Mouse (Mus musculus): ENCODE results near the gene Casc3.
"Not testable (repeated sequence)": the region's sequence is repeated elsewhere in the genome, so short reads cannot be mapped to it uniquely, and the experiment has no call there.

Gene Casc3

DNA sequence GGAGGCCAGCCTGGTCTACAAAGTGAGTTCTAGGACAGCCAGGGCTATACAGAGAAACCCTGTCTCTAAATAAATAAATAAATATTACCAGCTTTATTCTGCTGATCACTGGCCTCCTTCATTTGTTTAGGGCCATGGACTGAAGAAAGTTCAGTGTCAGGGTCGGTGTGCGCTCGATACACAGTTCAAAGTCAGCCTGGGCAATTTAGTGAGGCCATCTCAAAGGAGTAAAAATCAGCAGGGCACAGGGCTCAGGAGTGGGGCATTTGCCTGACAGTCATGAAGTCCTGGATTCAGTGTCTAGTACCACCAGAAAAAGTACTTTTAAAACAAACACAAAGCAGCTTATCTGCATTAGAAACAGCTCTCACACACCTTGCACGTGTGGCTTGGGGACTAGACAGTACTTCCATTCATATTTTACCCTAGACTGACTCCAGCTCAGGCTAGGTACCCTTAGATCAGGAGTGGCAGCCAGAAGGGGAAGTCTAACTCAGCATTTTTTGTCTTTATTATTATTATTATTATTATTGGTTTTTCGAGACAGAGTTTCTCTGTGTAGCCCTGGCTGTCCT lies 14.0 kb upstream of the Casc3 start:
- DNase-seq = no peak

- DNase-seq = no peak
These were observed 13.3 kb upstream of the Casc3 start for GRCm38 (mm10) chr11:98791448-98791847.

- DNase-seq = no peak
These were observed 12.6 kb upstream of the Casc3 start for GRCm38 (mm10) chr11:98792081-98792480.

- DNase-seq = peak; percentile 83 to 85
These were observed 10.2 kb upstream of the Casc3 start for GRCm38 (mm10) chr11:98794469-98795014.

DNA sequence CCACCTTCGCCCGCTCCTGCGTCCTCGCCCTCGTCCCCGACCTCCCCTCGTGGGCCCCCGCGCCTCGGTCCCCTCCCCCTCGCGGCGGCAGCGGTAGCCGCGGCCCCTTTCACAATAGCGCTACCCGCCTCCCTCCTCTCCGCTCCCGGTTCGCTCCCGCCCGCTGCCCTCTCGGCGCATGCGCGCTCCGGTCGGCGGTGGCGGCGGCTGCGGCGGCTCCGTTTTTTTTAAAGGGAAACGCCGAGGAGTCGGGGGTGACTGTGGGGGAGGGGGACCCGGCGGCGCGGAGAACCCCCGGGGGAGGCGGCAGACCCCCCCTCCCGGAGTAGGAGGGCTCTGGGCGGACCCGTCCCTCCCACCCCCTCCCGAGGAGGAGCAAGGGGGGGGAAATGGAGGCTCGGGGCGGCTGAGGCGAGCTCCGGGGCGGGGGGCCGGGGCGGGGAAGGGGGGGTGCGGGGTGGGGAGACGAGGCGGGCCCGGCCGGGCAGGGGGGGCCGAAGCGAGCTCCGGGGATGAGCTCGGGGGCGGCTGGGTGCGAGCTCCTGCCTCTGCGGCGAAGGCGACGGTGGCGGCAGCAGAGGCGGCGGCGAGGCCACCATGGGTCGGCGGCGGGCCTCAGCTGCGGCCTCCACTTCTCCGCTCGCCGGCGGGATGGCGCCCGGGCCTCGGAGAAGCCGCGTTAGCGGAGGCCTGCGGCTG lies 9.5 kb upstream of the Casc3 start, which contains the start of gene Msl1:
Msl1 (plus strand) TSS at position 502 of the 699 bp plus-strand sequence.
- DNase-seq = peak; percentile 89 to 91

- DNase-seq = peak in 1 of 2 experiments; percentile 62
These were observed 8.8 kb upstream of the Casc3 start for GRCm38 (mm10) chr11:98795714-98796514.

GRCm38 (mm10) chr11:98796515-98797216 lies 8.0 kb upstream of the Casc3 start:
- peak in 1 of 2 experiments; percentile 50 for DNase-seq

DNA sequence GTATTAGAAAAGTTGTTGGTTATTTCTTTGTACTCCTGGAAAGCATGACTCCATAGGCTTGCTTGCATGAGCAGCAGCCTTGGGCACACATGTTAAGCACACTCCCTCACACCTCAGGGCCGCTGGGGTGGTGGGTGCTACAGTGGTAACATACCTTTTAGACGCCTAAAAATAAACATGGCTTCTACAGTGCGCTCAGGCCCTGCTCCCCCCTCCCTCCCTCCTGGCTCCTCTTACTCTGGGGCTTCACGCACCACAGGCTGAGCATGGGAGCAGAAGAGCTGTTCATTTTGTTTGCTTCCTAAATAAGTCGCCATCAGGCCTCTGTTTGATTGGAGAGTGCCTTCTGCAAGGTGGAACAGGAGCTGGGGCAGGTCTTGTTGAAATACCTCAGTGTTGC lies 7.4 kb upstream of the Casc3 start:
- DNase-seq = peak in 1 of 2 experiments; percentile 26

DNA sequence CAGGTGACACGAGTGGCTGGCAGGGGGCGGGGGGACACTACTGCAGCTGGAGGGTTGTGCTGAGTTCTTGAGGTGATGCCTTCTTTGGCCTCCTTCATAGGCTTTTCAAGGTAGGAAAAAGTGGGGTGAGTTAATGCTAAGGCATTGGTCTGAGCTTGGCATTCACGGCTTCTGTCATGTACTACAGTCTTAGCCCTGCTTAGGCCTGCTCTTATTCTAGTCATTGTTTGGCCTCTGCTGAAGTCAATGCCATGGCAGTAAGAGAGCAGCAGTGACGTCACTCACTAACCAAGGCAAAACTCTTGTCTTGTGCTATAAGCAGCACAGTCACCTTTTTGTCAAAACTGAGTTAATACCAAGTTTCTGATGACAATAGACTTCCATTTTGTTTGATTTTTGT lies 6.8 kb upstream of the Casc3 start:
- DNase-seq = no peak

- no peak for DNase-seq
These were observed 3.7 kb downstream of the Casc3 start for GRCm38 (mm10) chr11:98808417-98808816.

GRCm38 (mm10) chr11:98809457-98810290 lies 5.0 kb downstream of the Casc3 start:
- peak; percentile 99 for DNase-seq

- DNase-seq = no peak
These were observed 6.0 kb downstream of the Casc3 start for GRCm38 (mm10) chr11:98810686-98811085.

- no peak for DNase-seq
These were observed 12.1 kb downstream of the Casc3 start for GRCm38 (mm10) chr11:98816706-98817239.

DNA sequence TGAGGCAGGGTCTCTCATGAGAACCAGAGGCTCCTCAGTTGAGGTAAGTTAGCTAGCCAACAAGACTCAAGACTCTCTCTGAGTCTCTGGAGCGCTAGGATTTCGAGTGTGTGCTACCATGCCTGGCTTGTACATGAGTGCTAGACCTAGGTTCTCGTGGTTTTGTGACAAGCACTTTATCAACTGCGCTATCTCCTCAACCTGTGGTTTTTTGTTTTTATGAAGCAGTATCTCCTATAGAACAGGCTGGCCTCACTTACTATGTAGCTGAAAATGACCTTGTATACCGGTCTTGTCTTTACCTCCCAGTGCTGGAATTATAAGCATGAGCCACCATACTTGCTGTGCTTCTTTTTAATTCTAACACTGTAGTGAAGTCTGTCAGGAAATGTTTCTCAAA lies 16.3 kb downstream of the Casc3 start:
- no peak for DNase-seq

- DNase-seq = not testable (repeated sequence)
These were observed 21.4 kb downstream of the Casc3 start for GRCm38 (mm10) chr11:98826071-98826470.

DNA sequence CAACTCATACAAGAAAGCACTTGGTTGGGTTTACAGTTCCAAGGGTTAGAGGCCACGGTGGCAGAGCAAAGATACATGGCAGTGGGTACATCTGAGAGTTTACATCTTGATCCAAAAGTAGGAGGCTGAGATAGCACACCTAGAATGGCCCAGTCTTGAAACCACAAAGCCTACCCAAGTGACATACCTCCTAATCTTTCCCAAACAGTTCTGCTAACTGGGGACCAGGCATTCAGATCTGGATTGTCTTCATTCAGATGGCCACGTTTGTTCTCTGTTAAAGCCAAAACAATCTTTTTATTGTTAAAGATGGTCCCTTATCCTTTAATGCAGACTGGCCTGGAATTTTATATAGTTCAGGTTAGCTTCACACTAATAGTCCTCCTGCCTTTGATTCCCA lies 23.2 kb downstream of the Casc3 start:
- DNase-seq = no peak

GRCm38 (mm10) chr11:98829091-98829775 lies 24.5 kb downstream of the Casc3 start:
- DNase-seq = peak in 1 of 2 experiments; percentile 28

DNA sequence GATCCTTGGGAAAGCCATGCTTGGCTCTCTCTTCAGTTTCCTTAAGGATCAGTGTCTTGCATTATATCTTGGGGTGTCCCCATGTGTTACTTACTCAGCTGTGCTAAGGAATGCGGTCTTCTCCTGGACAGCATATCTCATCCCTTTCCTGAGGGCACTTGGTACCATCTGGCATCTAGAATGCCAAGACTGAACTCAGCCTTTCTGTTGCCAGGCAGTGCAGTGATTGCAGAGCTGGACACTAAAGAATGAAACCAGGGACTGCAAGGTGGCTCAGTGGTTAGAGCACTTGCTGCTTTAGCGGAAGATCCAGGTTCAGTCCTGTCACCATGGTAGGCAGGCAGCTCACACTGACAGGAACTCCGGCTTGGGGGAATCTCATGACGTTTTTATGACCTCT lies 25.2 kb downstream of the Casc3 start:
- no peak for DNase-seq

GRCm38 (mm10) chr11:98835296-98835695 lies 30.6 kb downstream of the Casc3 start:
- no peak for DNase-seq

GRCm38 (mm10) chr11:98835725-98836124 lies 31.0 kb downstream of the Casc3 start:
- DNase-seq = peak; percentile 30 to 47

DNA sequence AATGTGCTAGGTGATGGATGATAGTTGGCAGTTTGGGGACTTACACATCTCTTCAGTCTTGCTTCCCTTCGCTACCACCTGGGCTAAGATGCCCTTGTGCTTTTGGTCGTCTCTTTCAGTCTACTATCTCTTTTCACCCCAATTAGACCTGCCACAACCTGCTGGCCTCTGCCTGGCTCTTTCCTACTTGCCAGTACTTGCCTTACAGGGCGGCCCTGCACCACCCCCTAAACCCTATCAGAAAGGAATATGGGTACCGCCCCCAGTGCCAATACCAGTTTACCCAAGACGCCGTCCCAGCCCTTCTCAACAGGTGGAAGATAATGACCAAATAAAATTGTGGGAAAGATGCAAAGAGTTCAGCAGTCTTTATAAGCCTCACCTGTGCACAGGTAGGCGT lies 31.4 kb downstream of the Casc3 start:
- no peak for DNase-seq

All from lung, adult 18-20 months (tissue).